24 mouse cellular contexts compared by ENCODE assay signal in genomic region chr11:117040829-117041228, GRCm38 (mm10).
DNase-seq lines count a peak whose midpoint lies in the region; ATAC-seq lines count a peak whose summit lies in the region.
"Had no signal": no experiment of that assay in that cellular context is flagged by ENCODE, and none has a peak within 500 bp of the region (broad histone marks: within the 10 kb centered on the region; RNA-seq: fewer than 3 reads in every experiment).

No protein-coding gene starts in this region.

- H3K27ac ChIP-seq in forebrain, embryonic 10.5 days = 0 out of 2 replicates have a peak overlapping the region, but pooled peaks have one; percentile 15
- no peak overlapping the region; the same call in 1 of the 2 replicates for H3K27ac ChIP-seq in forebrain, embryonic 12.5 days
- H3K27ac ChIP-seq in hindbrain, embryonic 13.5 days = no peak overlapping the region
- no peak overlapping the region for H3K27ac ChIP-seq in hindbrain, embryonic 11.5 days (ENCODE audit: low read depth, low read length)
- no peak overlapping the region for H3K27ac ChIP-seq in limb, embryonic 12.5 days
- H3K27ac ChIP-seq in limb, embryonic 10.5 days = no peak overlapping the region
- H3K27ac ChIP-seq: embryonic facial prominence, embryonic 12.5 days; embryonic facial prominence, embryonic 15.5 days; gastrocnemius, adult 2 months; hindbrain, embryonic 14.5 days; hindbrain, postnatal 0 days had no signal

- no peak for ATAC-seq in forebrain, embryonic 12.5 days (ENCODE audit: low FRiP score)
- ATAC-seq in hindbrain, embryonic 13.5 days (ENCODE audit: low FRiP score) = no peak
- no peak for ATAC-seq in hindbrain, embryonic 11.5 days (ENCODE audit: low FRiP score)
- ATAC-seq in limb, embryonic 12.5 days (ENCODE audit: insufficient number of reproducible peaks, insufficient read depth, low FRiP score, low TSS enrichment, low read depth) = no peak
- ATAC-seq: activated CD4-positive, CD25-positive, alpha-beta regulatory T cell, adult 4 months; forebrain, postnatal 0 days; hindbrain, postnatal 0 days; inflammation-experienced regulatory T-cells, adult 6 months had no signal

- no peak overlapping the region for H3K9ac ChIP-seq in forebrain, embryonic 12.5 days
- peak overlapping the region; percentile 24; the same call in 1 of the 2 replicates for H3K9ac ChIP-seq in hindbrain, embryonic 13.5 days
- no peak overlapping the region for H3K9ac ChIP-seq in hindbrain, embryonic 11.5 days (ENCODE audit: low read depth, low read length)
- peak overlapping the region; percentile 37; the same call in 1 of the 2 replicates for H3K9ac ChIP-seq in limb, embryonic 12.5 days (replicated peaks)
- H3K9ac ChIP-seq: embryonic facial prominence, embryonic 12.5 days; embryonic facial prominence, embryonic 15.5 days; forebrain, postnatal 0 days; hindbrain, embryonic 14.5 days had no signal

- no peak overlapping the region for H3K4me2 ChIP-seq in forebrain, embryonic 12.5 days
- no peak overlapping the region for H3K4me2 ChIP-seq in hindbrain, embryonic 13.5 days
- no peak overlapping the region for H3K4me2 ChIP-seq in hindbrain, embryonic 11.5 days (replicated peaks; ENCODE audit: low read depth, low read length)
- H3K4me2 ChIP-seq in limb, embryonic 12.5 days = no peak overlapping the region
- H3K4me2 ChIP-seq: embryonic facial prominence, embryonic 12.5 days; embryonic facial prominence, embryonic 15.5 days; heart, embryonic 11.5 days; hindbrain, embryonic 14.5 days had no signal

- H3K36me3 ChIP-seq in forebrain, embryonic 10.5 days (replicated peaks) = no peaks in the 10 kb centered on the region
- H3K36me3 ChIP-seq in forebrain, embryonic 12.5 days (replicated peaks) = no peaks in the 10 kb centered on the region
- H3K36me3 ChIP-seq in hindbrain, embryonic 13.5 days = no peaks in the 10 kb centered on the region
- no peaks in the 10 kb centered on the region for H3K36me3 ChIP-seq in hindbrain, embryonic 11.5 days (ENCODE audit: control insufficient read depth, insufficient read depth, low read length)
- no peaks in the 10 kb centered on the region for H3K36me3 ChIP-seq in limb, embryonic 12.5 days
- H3K36me3 ChIP-seq in limb, embryonic 10.5 days = no peaks in the 10 kb centered on the region
- H3K36me3 ChIP-seq: embryonic facial prominence, embryonic 12.5 days; embryonic facial prominence, embryonic 15.5 days had no signal

- H3K4me3 ChIP-seq in forebrain, embryonic 10.5 days = no peak overlapping the region
- no peak overlapping the region for H3K4me3 ChIP-seq in forebrain, embryonic 12.5 days (replicated peaks)
- no peak overlapping the region for H3K4me3 ChIP-seq in hindbrain, embryonic 13.5 days
- H3K4me3 ChIP-seq in hindbrain, embryonic 11.5 days (ENCODE audit: low read depth, low read length) = no peak overlapping the region
- H3K4me3 ChIP-seq in limb, embryonic 12.5 days (replicated peaks) = no peak overlapping the region
- H3K4me3 ChIP-seq in limb, embryonic 10.5 days = no peak overlapping the region
- H3K4me3 ChIP-seq: embryonic facial prominence, embryonic 12.5 days; embryonic facial prominence, embryonic 15.5 days; gastrocnemius, adult 2 months had no signal

- no peaks in the 10 kb centered on the region for H3K9me3 ChIP-seq in forebrain, embryonic 10.5 days
- no peaks in the 10 kb centered on the region for H3K9me3 ChIP-seq in forebrain, embryonic 12.5 days
- no peaks in the 10 kb centered on the region for H3K9me3 ChIP-seq in hindbrain, embryonic 13.5 days
- H3K9me3 ChIP-seq in hindbrain, embryonic 11.5 days (ENCODE audit: control insufficient read depth, low read length) = no peaks in the 10 kb centered on the region
- 0 out of 2 replicates have a peak, but pooled peaks cover 5% of the 10 kb centered on the region for H3K9me3 ChIP-seq in limb, embryonic 12.5 days
- no peaks in the 10 kb centered on the region for H3K9me3 ChIP-seq in limb, embryonic 10.5 days (replicated peaks)
- H3K9me3 ChIP-seq: embryonic facial prominence, embryonic 12.5 days; embryonic facial prominence, embryonic 15.5 days had no signal

- peaks cover 53% of the 10 kb centered on the region for H3K4me1 ChIP-seq in forebrain, embryonic 10.5 days
- H3K4me1 ChIP-seq in forebrain, embryonic 12.5 days = peaks cover 23% of the 10 kb centered on the region
- peaks cover 47% of the 10 kb centered on the region for H3K4me1 ChIP-seq in hindbrain, embryonic 13.5 days (replicated peaks)
- H3K4me1 ChIP-seq in hindbrain, embryonic 11.5 days (replicated peaks; ENCODE audit: control insufficient read depth, insufficient read depth, low read length) = no peaks in the 10 kb centered on the region; the same call in 1 of the 2 replicates
- H3K4me1 ChIP-seq in limb, embryonic 12.5 days (replicated peaks) = peaks cover 37% of the 10 kb centered on the region
- peaks cover 56% of the 10 kb centered on the region for H3K4me1 ChIP-seq in limb, embryonic 10.5 days

- DNase-seq in forebrain, embryonic 10.5 days (ENCODE audit: extremely low spot score, low spot score) = no peak
- no peak for DNase-seq in hindbrain, embryonic 11.5 days (ENCODE audit: low spot score)
- no peak for DNase-seq in limb, embryonic 10.5 days (ENCODE audit: low spot score)
- peak; percentile 14 for DNase-seq in retina, postnatal 1 day
- no peak for DNase-seq in retina, embryonic 14.5 days (ENCODE audit: low spot score)
- DNase-seq: adrenal gland, adult 8-10 months; adrenal gland, postnatal 25 days; cerebellum, adult 2 months; cerebellum, adult 9-11 months; cerebellum, postnatal 25 days; forebrain, postnatal 0 days; gastrocnemius, adult 2 months; gastrocnemius, postnatal 14 days; heart, adult 11 months had no signal

- H3K27me3 ChIP-seq in forebrain, embryonic 10.5 days (ENCODE audit: poor library complexity, severe bottlenecking) = peaks cover 27% of the 10 kb centered on the region
- H3K27me3 ChIP-seq in forebrain, embryonic 12.5 days = peaks cover 12% of the 10 kb centered on the region; the same call in 1 of the 2 replicates
- peaks cover 13% of the 10 kb centered on the region; the same call in 1 of the 2 replicates for H3K27me3 ChIP-seq in hindbrain, embryonic 13.5 days
- peaks cover 3% of the 10 kb centered on the region; the same call in 1 of the 2 replicates for H3K27me3 ChIP-seq in hindbrain, embryonic 11.5 days (ENCODE audit: control insufficient read depth, insufficient read depth, low read length)
- peaks cover 47% of the 10 kb centered on the region for H3K27me3 ChIP-seq in limb, embryonic 12.5 days
- peaks cover 37% of the 10 kb centered on the region for H3K27me3 ChIP-seq in limb, embryonic 10.5 days (ENCODE audit: low read depth, poor library complexity, severe bottlenecking)

- WGBS in forebrain, embryonic 10.5 days = 18% methylated on average over 4 of the region's 4 CpGs
- WGBS in forebrain, embryonic 12.5 days = 14% methylated on average over 4 of the region's 4 CpGs
- 14% methylated on average over 4 of the region's 4 CpGs for WGBS in hindbrain, embryonic 13.5 days
- 21% methylated on average over 4 of the region's 4 CpGs for WGBS in hindbrain, embryonic 11.5 days
- WGBS in limb, embryonic 12.5 days = 11% methylated on average over 4 of the region's 4 CpGs
- 5% methylated on average over 4 of the region's 4 CpGs for WGBS in limb, embryonic 10.5 days

Comparison
In these comparisons a context has a peak if more than half of its experiments do, and no peak if none do; other contexts are left out.
1. H3K9ac ChIP-seq: peak in hindbrain, embryonic 13.5 days (single experiment) and limb, embryonic 12.5 days (single experiment); none in forebrain, embryonic 12.5 days (single experiment) and hindbrain, embryonic 11.5 days (single experiment).